ENCODE assay signal across 21 mouse cellular contexts in genomic region chr19:36691941-36692340, GRCm38 (mm10). TPM values are rescaled to one million over a fixed set of nuclear protein-coding genes. Genes with fewer than 3 reads are reported as not detected.
"Had no signal": no experiment of that assay in that cellular context is flagged by ENCODE, and none has a peak within 500 bp of the region (broad histone marks: within the 10 kb centered on the region; RNA-seq: fewer than 3 reads in every experiment).

No protein-coding gene starts in this region.

- ATAC-seq: midbrain, embryonic 16.5 days had no signal

- H3K9me3 ChIP-seq: liver, embryonic 15.5 days; midbrain, embryonic 10.5 days; neural tube, embryonic 13.5 days; neural tube, embryonic 15.5 days had no signal

- H3K4me3 ChIP-seq: liver, embryonic 15.5 days; midbrain, embryonic 10.5 days; myocyte; neural tube, embryonic 13.5 days; neural tube, embryonic 15.5 days had no signal

- H3K9ac ChIP-seq: liver, embryonic 15.5 days; lung, embryonic 14.5 days; neural tube, embryonic 13.5 days; neural tube, embryonic 15.5 days had no signal

- DNase-seq: lung, adult 18-20 months; lung, embryonic 14.5 days; lung, postnatal 10 days; lung, postnatal 4 days; midbrain, embryonic 14.5 days; retina, postnatal 1 day; right cerebral cortex, adult 18-20 months; right cerebral cortex, postnatal 25 days; right cerebral cortex, postnatal 4 days; spleen, adult 18-20 months; thymus, adult 18-20 months; thymus, postnatal 14 days; thymus, postnatal 36 days had no signal

- H3K4me1 ChIP-seq: liver, embryonic 15.5 days had no signal

- H3K27ac ChIP-seq: liver, embryonic 15.5 days; midbrain, embryonic 10.5 days; neural tube, embryonic 13.5 days; neural tube, embryonic 15.5 days had no signal

- H3K27me3 ChIP-seq: liver, embryonic 15.5 days; neural tube, embryonic 13.5 days; neural tube, embryonic 15.5 days had no signal

- H3K4me2 ChIP-seq: liver, embryonic 15.5 days; lung, embryonic 14.5 days; neural tube, embryonic 13.5 days; neural tube, embryonic 15.5 days had no signal

- H3K36me3 ChIP-seq: liver, embryonic 15.5 days; midbrain, embryonic 10.5 days; neural tube, embryonic 13.5 days; neural tube, embryonic 15.5 days had no signal

RNA-seq across cellular contexts. Expression of gene Ppp1r3c, which starts 44.5 kb away (rescaled TPM):
- total RNA-seq: megakaryocyte, adult 5-6 weeks; megakaryocyte-erythroid progenitor cell, adult 5-6 weeks had no signal
- polyA plus RNA-seq: myocyte had no signal
